Mouse (Mus musculus): Measurements from ENCODE around the gene B4galnt2.
"Not testable (repeated sequence)": the region's sequence is repeated elsewhere in the genome, so short reads cannot be mapped to it uniquely, and the experiment has no call there.

The B4galnt2 gene

GRCm38 (mm10) chr11:95890462-95891051 lies 24.1 kb downstream of the B4galnt2 start:
- no peak for DNase-seq

- not testable (repeated sequence) for DNase-seq
Measured at GRCm38 (mm10) chr11:95879861-95880260, 34.8 kb downstream of the B4galnt2 start.

GRCm38 (mm10) chr11:95876296-95876695 lies 38.4 kb downstream of the B4galnt2 start:
- peak; percentile 65 for DNase-seq

- peak; percentile 50 for DNase-seq
Measured at GRCm38 (mm10) chr11:95875804-95876203, 38.9 kb downstream of the B4galnt2 start.

- DNase-seq = no peak
Measured at GRCm38 (mm10) chr11:95869918-95870470, 44.7 kb downstream of the B4galnt2 start.

GRCm38 (mm10) chr11:95869442-95869841 lies 45.2 kb downstream of the B4galnt2 start:
- no peak for DNase-seq

GRCm38 (mm10) chr11:95861397-95861796 lies 53.3 kb downstream of the B4galnt2 start:
- DNase-seq = no peak

- no peak for DNase-seq
Measured at GRCm38 (mm10) chr11:95860071-95860490, 54.6 kb downstream of the B4galnt2 start.

GRCm38 (mm10) chr11:95859468-95859855 lies 55.2 kb downstream of the B4galnt2 start:
- DNase-seq = peak; percentile 79

- DNase-seq = peak; percentile 96
Measured at GRCm38 (mm10) chr11:95858528-95859467, 55.9 kb downstream of the B4galnt2 start.

- no peak for DNase-seq
Measured at GRCm38 (mm10) chr11:95857716-95858527, 56.8 kb downstream of the B4galnt2 start.

GRCm38 (mm10) chr11:95857306-95857705 lies 57.4 kb downstream of the B4galnt2 start:
- no peak for DNase-seq

GRCm38 (mm10) chr11:95853684-95854083 lies 61.0 kb downstream of the B4galnt2 start:
- DNase-seq = peak; percentile 82

GRCm38 (mm10) chr11:95850898-95851297 lies 63.8 kb downstream of the B4galnt2 start:
- DNase-seq = no peak

- no peak for DNase-seq
Measured at GRCm38 (mm10) chr11:95844935-95845334, 69.8 kb downstream of the B4galnt2 start.

- no peak for DNase-seq
Measured at GRCm38 (mm10) chr11:95843421-95843950, 71.2 kb downstream of the B4galnt2 start.

- no peak for DNase-seq
Measured at GRCm38 (mm10) chr11:95842953-95843352, 71.7 kb downstream of the B4galnt2 start.

- DNase-seq = peak; percentile 89
Measured at GRCm38 (mm10) chr11:95842074-95842681, 72.5 kb downstream of the B4galnt2 start, which contains the start of gene Abi3. Abi3 (minus strand) TSS chr11:95842476.

GRCm38 (mm10) chr11:95841498-95841830 lies 73.2 kb downstream of the B4galnt2 start:
- DNase-seq = peak; percentile 49

- peak; percentile 25 for DNase-seq
Measured at GRCm38 (mm10) chr11:95840694-95841497, 73.8 kb downstream of the B4galnt2 start.
